8 mouse cellular contexts compared by ENCODE assay signal in genomic region chr4:53714051-53714814, GRCm38 (mm10). TPM values are rescaled to one million over a fixed set of nuclear protein-coding genes. Genes with fewer than 3 reads are reported as not detected.
DNase-seq lines count a peak whose midpoint lies in the region; ATAC-seq lines count a peak whose summit lies in the region.

No protein-coding gene starts in this region.

- peak; percentile 83 to 84 for DNase-seq in adrenal gland, adult 18-20 months (ENCODE audit: low spot score in 2 of 2)
- DNase-seq in embryo, embryonic 11 days, result peak; percentile 96
- DNase-seq in gastrocnemius, postnatal 25 days, result peak; percentile 84
- DNase-seq in intestine, embryonic 14.5 days (ENCODE audit: low spot score), result peak; percentile 96
- peak; percentile 95 for DNase-seq in left cerebral cortex, postnatal 14 days (ENCODE audit: low spot score in 2 of 2)
- peak; percentile 96 for DNase-seq in mesoderm, embryonic 11.5 days (ENCODE audit: low read depth, low spot score)
- DNase-seq in right cerebral cortex, postnatal 36 days (ENCODE audit: low spot score in 2 of 2), result peak; percentile 89
- peak; percentile 88 for DNase-seq in yolk sac, embryonic 10.5 days (ENCODE audit: low spot score)

- peak; percentile 87 for ATAC-seq in intestine, embryonic 14.5 days (replicated peaks; ENCODE audit: low FRiP score, low TSS enrichment, low read depth)

- H3K27ac ChIP-seq in intestine, embryonic 14.5 days (ENCODE audit: low read depth), result peak overlapping the region; percentile 76

- peak overlapping the region; percentile 95 for H3K4me2 ChIP-seq in intestine, embryonic 14.5 days (ENCODE audit: low read length)

- H3K9me3 ChIP-seq in intestine, embryonic 14.5 days (ENCODE audit: control insufficient read depth, low read length), result no peaks in the 10 kb centered on the region

- peaks cover 8% of the 10 kb centered on the region for H3K4me1 ChIP-seq in intestine, embryonic 14.5 days (replicated peaks; ENCODE audit: control insufficient read depth, insufficient read depth, low read length)

- H3K9ac ChIP-seq in intestine, embryonic 14.5 days (ENCODE audit: low read length), result peak overlapping the region; percentile 75

- H3K4me3 ChIP-seq in intestine, embryonic 14.5 days (ENCODE audit: low read depth, low read length), result peak overlapping the region; percentile 84

- intact Hi-C loops in left cerebral cortex, postnatal 14 days (cut with DNase I), result no loop called here

- no peaks in the 10 kb centered on the region for H3K27me3 ChIP-seq in intestine, embryonic 14.5 days (replicated peaks; ENCODE audit: control insufficient read depth, insufficient read depth, low read length)

- no peaks in the 10 kb centered on the region for H3K36me3 ChIP-seq in intestine, embryonic 14.5 days (ENCODE audit: control insufficient read depth, insufficient read depth, low read length)

- 6% methylated on average over 58 of the region's 58 CpGs for WGBS in intestine, embryonic 14.5 days

RNA-seq across cellular contexts. Expression of gene Fktn, which starts 0.4 kb away (rescaled TPM):
- 10 to 100 TPM; 13.7 to 14.2 TPM for total RNA-seq in adrenal gland, adult 18-20 months (2021)
- total RNA-seq in gastrocnemius, postnatal 25 days (2021), result 1 to 10 TPM; 7.2 to 7.4 TPM
- 16.5 and 18.6 TPM in 2 replicates for polyA plus RNA-seq in intestine, embryonic 14.5 days (2014; fragmentation: Nextera tagmentation; extraction: Ambion mirVana)
- total RNA-seq in left cerebral cortex, postnatal 14 days (2021), result 10 to 100 TPM; 31.0 to 33.7 TPM

Comparison
In these comparisons a context has a peak if more than half of its experiments do, and no peak if none do; other contexts are left out.
1. Peak in every context shown above with its lines: DNase-seq, ATAC-seq, H3K4me3 ChIP-seq and H3K27ac ChIP-seq.